Mouse (Mus musculus): ENCODE results near the gene Thsd7a.

The Thsd7a gene

GRCm38 (mm10) chr6:12702925-12703324 is 46.3 kb downstream of the Thsd7a start:
- in situ Hi-C loops (cut with MboI; ENCODE audit: low pct_unique_long_range_greater_than_20kb in 1 of 2, low sequenced_read_pairs in 2 of 2, unreplicated experiment in 1 of 2), result no loop called here

GRCm38 (mm10) chr6:12699089-12699488 is 50.1 kb downstream of the Thsd7a start:
- in situ Hi-C loops (cut with MboI; ENCODE audit: low pct_unique_long_range_greater_than_20kb in 1 of 2, low sequenced_read_pairs in 2 of 2, unreplicated experiment in 1 of 2), result no loop called here

- in situ Hi-C loops (cut with MboI; ENCODE audit: low pct_unique_long_range_greater_than_20kb in 1 of 2, low sequenced_read_pairs in 2 of 2, unreplicated experiment in 1 of 2), result no loop called here
These were observed 55.5 kb downstream of the Thsd7a start for GRCm38 (mm10) chr6:12693689-12694088.

- in situ Hi-C loops (cut with MboI; ENCODE audit: low pct_unique_long_range_greater_than_20kb in 1 of 2, low sequenced_read_pairs in 2 of 2, unreplicated experiment in 1 of 2), result no loop called here
These were observed 56.0 kb downstream of the Thsd7a start for GRCm38 (mm10) chr6:12693239-12693638.

- in situ Hi-C loops (cut with MboI; ENCODE audit: low pct_unique_long_range_greater_than_20kb in 1 of 2, low sequenced_read_pairs in 2 of 2, unreplicated experiment in 1 of 2), result no loop called here
These were observed 99.6 kb downstream of the Thsd7a start for GRCm38 (mm10) chr6:12649633-12650032.

- in situ Hi-C loops (cut with MboI; ENCODE audit: low pct_unique_long_range_greater_than_20kb in 1 of 2, low sequenced_read_pairs in 2 of 2, unreplicated experiment in 1 of 2), result no loop called here
These were observed 120.5 kb downstream of the Thsd7a start for GRCm38 (mm10) chr6:12628637-12629246.

GRCm38 (mm10) chr6:12606638-12607246 is 142.5 kb downstream of the Thsd7a start:
- in situ Hi-C loops (cut with MboI; ENCODE audit: low pct_unique_long_range_greater_than_20kb in 1 of 2, low sequenced_read_pairs in 2 of 2, unreplicated experiment in 1 of 2), result no loop called here

GRCm38 (mm10) chr6:12602927-12603326 is 146.3 kb downstream of the Thsd7a start:
- in situ Hi-C loops (cut with MboI; ENCODE audit: low pct_unique_long_range_greater_than_20kb in 1 of 2, low sequenced_read_pairs in 2 of 2, unreplicated experiment in 1 of 2), result no loop called here

GRCm38 (mm10) chr6:12602161-12602560 is 147.0 kb downstream of the Thsd7a start:
- in situ Hi-C loops (cut with MboI; ENCODE audit: low pct_unique_long_range_greater_than_20kb in 1 of 2, low sequenced_read_pairs in 2 of 2, unreplicated experiment in 1 of 2), result no loop called here

GRCm38 (mm10) chr6:12584456-12584855 is 164.8 kb downstream of the Thsd7a start:
- in situ Hi-C loops (cut with MboI; ENCODE audit: low pct_unique_long_range_greater_than_20kb in 1 of 2, low sequenced_read_pairs in 2 of 2, unreplicated experiment in 1 of 2), result no loop called here

GRCm38 (mm10) chr6:12581143-12581542 is 168.1 kb downstream of the Thsd7a start:
- in situ Hi-C loops (cut with MboI; ENCODE audit: low pct_unique_long_range_greater_than_20kb in 1 of 2, low sequenced_read_pairs in 2 of 2, unreplicated experiment in 1 of 2), result no loop called here

GRCm38 (mm10) chr6:12575619-12576216 is 173.5 kb downstream of the Thsd7a start:
- in situ Hi-C loops (cut with MboI; ENCODE audit: low pct_unique_long_range_greater_than_20kb in 1 of 2, low sequenced_read_pairs in 2 of 2, unreplicated experiment in 1 of 2), result no loop called here

GRCm38 (mm10) chr6:12572202-12572601 is 177.0 kb downstream of the Thsd7a start:
- in situ Hi-C loops (cut with MboI; ENCODE audit: low pct_unique_long_range_greater_than_20kb in 1 of 2, low sequenced_read_pairs in 2 of 2, unreplicated experiment in 1 of 2), result no loop called here

- in situ Hi-C loops (cut with MboI; ENCODE audit: low pct_unique_long_range_greater_than_20kb in 1 of 2, low sequenced_read_pairs in 2 of 2, unreplicated experiment in 1 of 2), result no loop called here
These were observed 184.1 kb downstream of the Thsd7a start for GRCm38 (mm10) chr6:12565136-12565535.

GRCm38 (mm10) chr6:12562336-12562735 is 186.9 kb downstream of the Thsd7a start:
- in situ Hi-C loops (cut with MboI; ENCODE audit: low pct_unique_long_range_greater_than_20kb in 1 of 2, low sequenced_read_pairs in 2 of 2, unreplicated experiment in 1 of 2), result no loop called here

- in situ Hi-C loops (cut with MboI; ENCODE audit: low pct_unique_long_range_greater_than_20kb in 1 of 2, low sequenced_read_pairs in 2 of 2, unreplicated experiment in 1 of 2), result no loop called here
These were observed 188.7 kb downstream of the Thsd7a start for GRCm38 (mm10) chr6:12560500-12560899.

GRCm38 (mm10) chr6:12555114-12556099 is 193.8 kb downstream of the Thsd7a start:
- in situ Hi-C loops (cut with MboI; ENCODE audit: low pct_unique_long_range_greater_than_20kb in 1 of 2, low sequenced_read_pairs in 2 of 2, unreplicated experiment in 1 of 2), result no loop called here

GRCm38 (mm10) chr6:12551176-12551575 is 198.0 kb downstream of the Thsd7a start:
- in situ Hi-C loops (cut with MboI; ENCODE audit: low pct_unique_long_range_greater_than_20kb in 1 of 2, low sequenced_read_pairs in 2 of 2, unreplicated experiment in 1 of 2), result no loop called here

Data from mouse embryonic stem cell (cell line).